Mouse (Mus musculus): ENCODE results near the gene Denr. TPM values are rescaled to one million over a fixed set of nuclear protein-coding genes. Genes with fewer than 3 reads are reported as not detected.

Denr gene
- polyA plus RNA-seq, 1 experiment from 2014 or later: 130 TPM

DNA sequence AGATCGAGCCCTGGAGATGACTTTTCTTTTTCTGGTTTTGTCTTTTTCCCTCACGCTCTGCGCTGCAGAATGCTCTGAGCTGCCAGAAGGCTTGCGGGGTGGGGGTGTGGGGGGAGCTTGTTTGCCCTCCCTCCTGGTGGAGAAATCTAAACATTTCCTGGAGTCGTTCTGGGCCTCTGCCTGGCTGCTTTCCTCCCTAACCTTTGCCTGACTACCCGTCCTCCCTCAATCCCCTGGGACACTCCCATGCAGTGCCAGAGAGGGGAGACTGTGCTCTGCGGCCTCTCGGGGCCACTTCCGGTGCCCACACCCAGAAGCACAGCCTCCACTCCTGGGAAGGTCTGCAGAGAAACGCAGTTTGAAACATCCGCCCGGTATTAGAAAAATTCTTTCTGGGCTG, 27.0 kb upstream of the Denr start, which contains the start of gene Hcar1:
Hcar1 (minus strand) TSS at position 93 of the 400 bp plus-strand sequence.
- Histone ChIP-seq H3K4me1 (ENCODE audit: control insufficient read depth, insufficient read depth, low read length) (no peaks in the 10 kb centered on the region), H3K9me3 (ENCODE audit: control insufficient read depth, low read length) (no peaks in the 10 kb centered on the region), H3K36me3 (ENCODE audit: control insufficient read depth, insufficient read depth, low read length) (no peaks in the 10 kb centered on the region), H3K4me2 (ENCODE audit: low read depth, low read length) (no peak within 1 kb of the TSS), H3K27me3 (ENCODE audit: control insufficient read depth, insufficient read depth, low read length) (no peaks in the 10 kb centered on the region), H3K4me3 (ENCODE audit: low read depth, low read length) (no peak within 1 kb of the TSS), H3K9ac (replicated peaks; ENCODE audit: low read depth, low read length) (no peak within 1 kb of the TSS), H3K27ac (ENCODE audit: low read depth, low read length) (no peak within 1 kb of the TSS)
- ATAC-seq (ENCODE audit: low read depth): no peak
- WGBS: 69% methylated on average over 12 of the region's 12 CpGs

DNA sequence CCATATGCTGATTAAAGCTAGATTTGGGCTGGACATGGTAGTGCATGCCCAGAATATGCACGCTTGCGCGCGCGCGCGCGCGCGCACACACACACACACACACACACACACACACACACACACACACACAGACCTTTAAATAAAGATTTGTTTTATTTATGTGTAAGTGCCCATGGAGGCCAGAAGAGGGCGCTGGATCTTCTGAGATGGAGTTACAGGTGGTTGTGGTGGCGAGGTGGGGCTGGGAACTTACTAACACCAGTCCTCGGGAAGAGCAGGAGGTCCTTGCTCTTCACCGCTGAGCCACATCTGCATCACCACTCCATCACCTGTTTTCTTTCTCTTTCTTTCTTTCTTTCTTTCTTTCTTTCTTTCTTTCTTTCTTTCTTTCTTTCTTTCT, 26.2 kb upstream of the Denr start:
- no peak overlapping the region for H3K4me3 ChIP-seq (ENCODE audit: low read depth, low read length)
- no peaks in the 10 kb centered on the region for H3K9me3 ChIP-seq (ENCODE audit: control insufficient read depth, low read length)
- H3K36me3 ChIP-seq (ENCODE audit: control insufficient read depth, insufficient read depth, low read length): no peaks in the 10 kb centered on the region
- 82% methylated on average over 14 of the region's 14 CpGs for WGBS
- no peak overlapping the region for H3K4me2 ChIP-seq (ENCODE audit: low read depth, low read length)
- no peak overlapping the region for H3K9ac ChIP-seq (replicated peaks; ENCODE audit: low read depth, low read length)
- ATAC-seq (ENCODE audit: low read depth): no peak
- H3K27ac ChIP-seq (ENCODE audit: low read depth, low read length): no peak overlapping the region
- H3K4me1 ChIP-seq (ENCODE audit: control insufficient read depth, insufficient read depth, low read length): no peaks in the 10 kb centered on the region
- H3K27me3 ChIP-seq (ENCODE audit: control insufficient read depth, insufficient read depth, low read length): no peaks in the 10 kb centered on the region

DNA sequence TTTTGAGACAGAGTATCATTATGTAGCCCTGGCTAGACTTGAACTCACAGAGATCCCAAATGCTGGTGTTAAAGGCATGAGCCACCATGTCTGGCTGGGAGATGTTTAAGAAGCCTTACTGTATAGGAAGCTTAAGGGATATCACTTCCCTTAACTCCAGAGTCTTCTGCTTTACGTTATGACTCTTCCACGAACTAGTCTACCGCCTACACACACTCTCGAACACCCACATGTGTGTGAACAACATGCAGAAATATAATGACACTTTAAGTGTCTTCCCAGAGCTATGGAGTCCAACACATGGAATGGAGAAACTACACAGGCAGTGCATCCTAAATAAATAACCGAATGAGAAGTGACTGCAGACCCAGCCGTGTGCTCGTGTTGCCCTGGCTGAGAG, 23.1 kb upstream of the Denr start:
- H3K27ac ChIP-seq (ENCODE audit: low read depth, low read length): no peak overlapping the region
- H3K4me1 ChIP-seq (ENCODE audit: control insufficient read depth, insufficient read depth, low read length): no peaks in the 10 kb centered on the region
- no peaks in the 10 kb centered on the region for H3K36me3 ChIP-seq (ENCODE audit: control insufficient read depth, insufficient read depth, low read length)
- H3K9ac ChIP-seq (replicated peaks; ENCODE audit: low read depth, low read length): no peak overlapping the region
- H3K9me3 ChIP-seq (ENCODE audit: control insufficient read depth, low read length): no peaks in the 10 kb centered on the region
- no peak for ATAC-seq (ENCODE audit: low read depth)
- 80% methylated on average over 7 of the region's 7 CpGs for WGBS
- H3K4me3 ChIP-seq (ENCODE audit: low read depth, low read length): no peak overlapping the region
- no peak overlapping the region for H3K4me2 ChIP-seq (ENCODE audit: low read depth, low read length)
- no peaks in the 10 kb centered on the region for H3K27me3 ChIP-seq (ENCODE audit: control insufficient read depth, insufficient read depth, low read length)

DNA sequence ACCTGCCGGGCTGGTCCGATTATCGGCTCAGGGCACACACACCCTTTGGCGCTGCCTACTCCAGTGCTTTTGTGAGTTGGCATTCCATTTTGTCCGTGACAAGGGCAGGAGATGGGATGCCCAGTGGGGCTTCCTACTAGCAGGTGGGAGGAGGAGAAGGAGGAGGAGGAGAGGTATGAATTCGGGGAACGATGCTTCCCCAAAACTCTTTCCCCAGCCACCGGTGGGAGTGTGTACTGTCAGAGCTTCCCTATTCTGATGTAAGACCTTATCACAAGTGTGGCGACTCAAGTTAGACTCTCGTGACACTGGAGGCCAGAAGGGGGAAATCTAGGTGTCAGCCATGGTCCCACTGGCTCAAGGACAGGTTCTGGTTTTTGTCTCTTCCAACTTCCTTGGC, 22.6 kb upstream of the Denr start:
- Histone ChIP-seq H3K9me3 (ENCODE audit: control insufficient read depth, low read length) (no peaks in the 10 kb centered on the region), H3K27ac (ENCODE audit: low read depth, low read length) (no peak overlapping the region), H3K27me3 (ENCODE audit: control insufficient read depth, insufficient read depth, low read length) (no peaks in the 10 kb centered on the region), H3K4me3 (ENCODE audit: low read depth, low read length) (no peak overlapping the region), H3K4me2 (ENCODE audit: low read depth, low read length) (no peak overlapping the region), H3K4me1 (ENCODE audit: control insufficient read depth, insufficient read depth, low read length) (no peaks in the 10 kb centered on the region), H3K36me3 (ENCODE audit: control insufficient read depth, insufficient read depth, low read length) (no peaks in the 10 kb centered on the region), H3K9ac (replicated peaks; ENCODE audit: low read depth, low read length) (no peak overlapping the region)
- 83% methylated on average over 10 of the region's 10 CpGs for WGBS
- ATAC-seq (ENCODE audit: low read depth): no peak

DNA sequence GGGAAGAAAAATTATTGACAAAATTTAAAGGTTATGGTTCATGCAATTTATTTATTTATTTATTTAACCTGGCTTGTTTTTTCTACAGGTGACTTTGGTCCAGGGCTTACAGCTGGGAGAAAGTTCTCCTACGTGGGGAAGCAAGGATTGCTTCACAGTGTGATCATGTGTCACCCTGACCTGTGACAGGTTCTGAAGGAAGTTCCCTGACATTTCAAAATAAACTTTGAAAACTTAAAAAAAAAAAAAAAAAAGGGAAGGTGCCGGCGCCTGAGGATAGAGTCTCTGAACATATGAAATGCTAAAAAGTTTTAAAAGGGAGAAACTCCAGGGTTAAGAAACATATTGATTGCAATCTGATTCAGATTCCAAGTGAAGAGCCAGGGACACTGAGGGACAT, 20.6 kb upstream of the Denr start:
- Histone ChIP-seq H3K27me3 (ENCODE audit: control insufficient read depth, insufficient read depth, low read length) (no peaks in the 10 kb centered on the region), H3K9me3 (ENCODE audit: control insufficient read depth, low read length) (no peaks in the 10 kb centered on the region), H3K27ac (ENCODE audit: low read depth, low read length) (no peak overlapping the region), H3K36me3 (ENCODE audit: control insufficient read depth, insufficient read depth, low read length) (no peaks in the 10 kb centered on the region), H3K4me2 (ENCODE audit: low read depth, low read length) (no peak overlapping the region), H3K9ac (replicated peaks; ENCODE audit: low read depth, low read length) (no peak overlapping the region), H3K4me1 (ENCODE audit: control insufficient read depth, insufficient read depth, low read length) (no peaks in the 10 kb centered on the region), H3K4me3 (ENCODE audit: low read depth, low read length) (no peak overlapping the region)
- WGBS: 83% methylated on average over 3 of the region's 3 CpGs
- ATAC-seq (ENCODE audit: low read depth): no peak

DNA sequence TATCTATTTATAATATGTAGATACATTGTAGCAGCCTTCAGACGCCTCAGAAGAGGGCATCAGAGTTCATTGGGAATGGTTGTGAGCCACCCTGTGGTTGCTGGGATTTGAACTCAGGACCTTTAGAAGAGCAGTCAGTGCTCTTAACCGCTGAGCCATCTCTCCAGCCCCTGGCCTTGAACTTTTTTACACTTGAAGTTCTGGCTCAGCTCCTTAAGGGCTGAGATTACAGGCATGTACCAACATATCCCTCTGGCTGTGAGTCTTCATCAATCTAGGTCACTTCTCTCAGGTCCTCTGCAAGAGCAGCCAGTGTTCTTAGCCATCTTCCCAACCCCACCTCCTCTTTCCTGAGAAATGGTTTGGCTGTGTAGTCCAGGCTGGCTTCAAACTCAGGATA, 16.7 kb upstream of the Denr start:
- Histone ChIP-seq H3K4me1 (ENCODE audit: control insufficient read depth, insufficient read depth, low read length) (no peaks in the 10 kb centered on the region), H3K9me3 (ENCODE audit: control insufficient read depth, low read length) (no peaks in the 10 kb centered on the region), H3K4me2 (ENCODE audit: low read depth, low read length) (no peak overlapping the region), H3K36me3 (ENCODE audit: control insufficient read depth, insufficient read depth, low read length) (no peaks in the 10 kb centered on the region), H3K9ac (replicated peaks; ENCODE audit: low read depth, low read length) (no peak overlapping the region), H3K27me3 (ENCODE audit: control insufficient read depth, insufficient read depth, low read length) (no peaks in the 10 kb centered on the region), H3K4me3 (ENCODE audit: low read depth, low read length) (no peak overlapping the region), H3K27ac (ENCODE audit: low read depth, low read length) (no peak overlapping the region)
- no peak for ATAC-seq (ENCODE audit: low read depth)
- WGBS: 72% methylated on average over 2 of the region's 2 CpGs

DNA sequence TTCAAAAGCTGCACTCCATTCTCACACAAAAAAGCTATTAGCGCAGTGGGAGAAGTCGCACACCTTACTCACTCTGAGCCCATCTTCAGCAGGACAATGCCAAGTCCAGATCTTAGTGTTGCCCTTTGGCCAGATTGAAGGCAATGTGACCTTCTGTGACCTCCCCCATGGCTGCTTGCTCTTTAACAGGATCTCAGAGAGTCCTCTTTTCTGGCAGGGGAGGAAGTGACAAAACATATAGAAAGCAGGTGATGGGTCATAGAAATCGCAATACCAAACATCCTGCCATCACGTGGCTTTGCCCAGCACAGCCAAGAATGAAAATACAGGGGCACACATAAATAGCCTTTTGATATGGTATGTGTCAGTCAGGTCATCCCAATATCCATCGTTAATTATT, 16.0 kb upstream of the Denr start:
- Histone ChIP-seq H3K9ac (replicated peaks; ENCODE audit: low read depth, low read length) (no peak overlapping the region), H3K36me3 (ENCODE audit: control insufficient read depth, insufficient read depth, low read length) (no peaks in the 10 kb centered on the region), H3K4me3 (ENCODE audit: low read depth, low read length) (no peak overlapping the region), H3K4me2 (ENCODE audit: low read depth, low read length) (no peak overlapping the region), H3K4me1 (ENCODE audit: control insufficient read depth, insufficient read depth, low read length) (no peaks in the 10 kb centered on the region), H3K9me3 (ENCODE audit: control insufficient read depth, low read length) (no peaks in the 10 kb centered on the region), H3K27me3 (ENCODE audit: control insufficient read depth, insufficient read depth, low read length) (no peaks in the 10 kb centered on the region), H3K27ac (ENCODE audit: low read depth, low read length) (no peak overlapping the region)
- WGBS: 75% methylated on average over 5 of the region's 5 CpGs
- ATAC-seq (ENCODE audit: low read depth): no peak

DNA sequence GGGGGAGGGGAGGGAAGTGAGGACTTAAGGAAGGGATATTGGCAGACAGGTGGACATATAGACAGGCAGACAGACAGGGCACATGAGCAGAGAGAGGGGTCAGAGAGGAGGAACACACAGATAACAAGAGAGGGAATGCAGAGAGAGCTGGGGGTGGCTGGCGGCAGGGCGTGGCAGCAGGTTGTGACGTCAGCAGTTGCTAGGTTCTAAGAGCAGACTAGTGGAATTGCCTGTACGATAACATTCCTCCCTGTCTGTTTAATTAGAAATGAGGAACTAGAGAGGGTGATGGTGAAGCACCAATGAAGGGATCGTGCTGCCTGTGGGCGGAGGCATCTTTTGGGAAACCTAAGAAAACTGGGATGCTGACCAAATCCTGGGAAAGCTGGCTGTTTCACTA, 15.3 kb upstream of the Denr start:
- H3K36me3 ChIP-seq (ENCODE audit: control insufficient read depth, insufficient read depth, low read length): no peaks in the 10 kb centered on the region
- H3K4me3 ChIP-seq (ENCODE audit: low read depth, low read length): no peak overlapping the region
- H3K4me1 ChIP-seq (ENCODE audit: control insufficient read depth, insufficient read depth, low read length): no peaks in the 10 kb centered on the region
- no peaks in the 10 kb centered on the region for H3K27me3 ChIP-seq (ENCODE audit: control insufficient read depth, insufficient read depth, low read length)
- no peak overlapping the region for H3K4me2 ChIP-seq (ENCODE audit: low read depth, low read length)
- no peak for ATAC-seq (ENCODE audit: low read depth)
- H3K27ac ChIP-seq (ENCODE audit: low read depth, low read length): no peak overlapping the region
- H3K9ac ChIP-seq (replicated peaks; ENCODE audit: low read depth, low read length): no peak overlapping the region
- H3K9me3 ChIP-seq (ENCODE audit: control insufficient read depth, low read length): no peaks in the 10 kb centered on the region
- WGBS: 51% methylated on average over 6 of the region's 6 CpGs

DNA sequence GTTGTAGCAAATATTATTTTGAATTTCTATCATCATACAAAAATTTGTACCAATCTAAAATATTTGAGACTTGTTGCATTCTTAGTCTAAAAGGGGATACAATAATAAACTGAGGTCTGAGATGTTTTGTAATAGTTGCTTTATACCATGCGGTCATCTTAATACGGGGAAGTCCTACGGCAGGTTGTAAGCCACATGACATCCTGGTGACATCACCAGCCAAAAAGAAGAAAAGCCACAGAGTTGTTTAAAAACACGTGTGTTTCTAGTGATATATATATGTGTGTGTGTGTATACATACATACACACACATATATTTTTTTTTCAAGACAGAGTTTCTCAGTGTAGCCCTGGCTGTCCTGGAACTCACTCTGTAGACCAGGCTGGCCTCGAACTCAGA, 13.5 kb upstream of the Denr start:
- no peaks in the 10 kb centered on the region for H3K4me1 ChIP-seq (ENCODE audit: control insufficient read depth, insufficient read depth, low read length)

DNA sequence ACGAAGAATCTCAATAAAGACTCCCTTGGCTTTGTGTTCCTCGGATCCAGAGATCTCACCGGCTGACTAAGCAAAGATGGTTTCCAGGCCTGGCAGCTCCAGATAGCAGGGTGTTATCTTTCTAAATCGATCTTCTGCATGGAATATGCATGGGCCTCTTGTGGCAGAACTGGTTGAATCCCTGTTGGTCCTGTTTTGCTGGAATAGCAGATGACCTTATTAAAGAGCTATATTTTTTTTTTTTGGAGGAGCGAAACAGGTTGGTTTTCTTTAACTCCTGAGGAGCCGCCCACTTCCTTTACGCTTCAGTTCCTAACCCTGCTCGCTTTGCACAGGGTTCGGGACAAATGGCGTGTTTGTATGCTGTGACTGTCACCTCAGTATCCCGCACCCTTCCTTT, 10.6 kb upstream of the Denr start:
- no peak for ATAC-seq (ENCODE audit: low read depth)
- Histone ChIP-seq H3K9me3 (ENCODE audit: control insufficient read depth, low read length) (no peaks in the 10 kb centered on the region), H3K4me1 (ENCODE audit: control insufficient read depth, insufficient read depth, low read length) (no peaks in the 10 kb centered on the region), H3K27ac (ENCODE audit: low read depth, low read length) (no peak overlapping the region), H3K36me3 (ENCODE audit: control insufficient read depth, insufficient read depth, low read length) (no peaks in the 10 kb centered on the region), H3K4me2 (ENCODE audit: low read depth, low read length) (no peak overlapping the region), H3K9ac (replicated peaks; ENCODE audit: low read depth, low read length) (no peak overlapping the region), H3K27me3 (ENCODE audit: control insufficient read depth, insufficient read depth, low read length) (no peaks in the 10 kb centered on the region), H3K4me3 (ENCODE audit: low read depth, low read length) (no peak overlapping the region)
- 90% methylated on average over 11 of the region's 11 CpGs for WGBS

More for the DNA sequence above, 13.5 kb upstream of the Denr start:
- Histone ChIP-seq H3K27me3 (ENCODE audit: control insufficient read depth, insufficient read depth, low read length) (no peaks in the 10 kb centered on the region), H3K9ac (replicated peaks; ENCODE audit: low read depth, low read length) (no peak overlapping the region), H3K4me3 (ENCODE audit: low read depth, low read length) (no peak overlapping the region), H3K36me3 (ENCODE audit: control insufficient read depth, insufficient read depth, low read length) (no peaks in the 10 kb centered on the region), H3K9me3 (ENCODE audit: control insufficient read depth, low read length) (no peaks in the 10 kb centered on the region), H3K4me2 (ENCODE audit: low read depth, low read length) (no peak overlapping the region), H3K27ac (ENCODE audit: low read depth, low read length) (no peak overlapping the region)
- 93% methylated on average over 5 of the region's 5 CpGs for WGBS
- ATAC-seq (ENCODE audit: low read depth): no peak
